Mouse (Mus musculus) kidney, adult 2 months (tissue): ENCODE results near the gene Prpf18.

ENCODE experiments used
- CTCF ChIP-seq: fragments of 200-500 bp; conservative IDR thresholded peaks from 2 replicates; pipeline ENCODE4 v1.5.1; 2011; ENCODE audit warnings: low read depth, mild to moderate bottlenecking, control low read depth, low read length, moderate library complexity, mixed read lengths; ENCODE audit not compliant: insufficient read depth, insufficient read length
- POLR2A ChIP-seq: fragments of 200-500 bp; IDR thresholded peaks from one replicate; pipeline ENCODE4 v1.6.1; 2011; ENCODE audit warnings: low read depth, low read length, control low read depth

DNA sequence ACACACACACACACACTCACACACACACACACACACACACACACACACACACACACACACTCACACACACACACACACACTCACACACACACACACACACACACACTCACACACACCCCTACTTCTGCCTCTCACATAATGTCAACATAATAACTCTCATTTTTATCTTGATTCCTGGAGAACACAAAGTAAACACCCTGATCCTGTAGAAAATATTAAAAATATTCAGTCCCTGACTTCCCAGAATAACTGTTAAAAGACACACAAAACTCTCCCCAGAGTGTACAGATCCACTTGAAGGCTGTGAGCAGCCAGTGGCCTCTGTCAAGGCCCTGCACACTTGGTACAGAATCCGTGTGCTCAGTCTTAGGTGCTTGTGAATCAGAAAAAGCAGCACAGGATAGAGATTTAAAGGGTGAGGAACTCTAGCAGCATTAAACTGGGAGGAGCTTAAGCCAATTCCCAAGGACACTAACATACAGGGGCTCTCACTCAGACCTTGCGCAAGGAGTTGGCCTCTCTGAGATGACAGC, 36.8 kb downstream of the Prpf18 start:
- TF ChIP-seq CTCF: no peak
- TF ChIP-seq POLR2A: no peak
